Mouse (Mus musculus) liver, embryonic 14 days (tissue): ENCODE measurements around the gene Mfsd1. TPM values are rescaled to one million over a fixed set of nuclear protein-coding genes. Genes with fewer than 3 reads are reported as not detected.

Experiments
- polyA plus RNA-seq: library from polyadenylated mRNA; depleted of rRNA; stranded (reverse); fragments of >200 nt; gene quantifications from 2 replicates; pipeline ENCODE4 v1.2.3, GENCODE M21; 2012; rRNA removed

The Mfsd1 gene
- polyA plus RNA-seq, result 11.4 and 13.6 TPM in 2 replicates

GRCm38 (mm10) chr3:67582273-67583124, at the start of gene Mfsd1:
Gene Mfsd1 (plus strand): TSS chr3:67582741.

Other genes starting within 250 kb of the Mfsd1 start
- gene Mlf1, start 208.6 kb upstream of the Mfsd1 start, polyA plus RNA-seq, result 0.83 and 0.95 TPM in 2 replicates
- not detected in 2 replicates for gene Gm17402, start 207.6 kb upstream of the Mfsd1 start, polyA plus RNA-seq
- gene Gfm1, start 152.6 kb upstream of the Mfsd1 start, polyA plus RNA-seq, result 18.3 and 20.3 TPM in 2 replicates
- gene Lxn, start 118.8 kb upstream of the Mfsd1 start, polyA plus RNA-seq, result 3.7 and 4.5 TPM in 2 replicates
- gene Rarres1, start 67.2 kb upstream of the Mfsd1 start, polyA plus RNA-seq, result 1.1 and 1.2 TPM in 2 replicates